Mouse (Mus musculus): ENCODE measurements around the gene Ing5. TPM values are rescaled to one million over a fixed set of nuclear protein-coding genes. Genes with fewer than 3 reads are reported as not detected.
"Not testable (repeated sequence)": the region's sequence is repeated elsewhere in the genome, so short reads cannot be mapped to it uniquely, and the experiment has no call there.

The Ing5 gene
- polyA plus RNA-seq, 1 experiment from 2014 or later = 18.1 TPM

GRCm38 (mm10) chr1:93832754-93833360, 29.1 kb downstream of the Ing5 start:
- H3K9ac ChIP-seq (replicated peaks; ENCODE audit: low read length); H3K4me2 ChIP-seq (ENCODE audit: low read depth, low read length); H3K27me3 ChIP-seq (ENCODE audit: control insufficient read depth, insufficient read depth, low read length); H3K4me1 ChIP-seq (ENCODE audit: control insufficient read depth, insufficient read depth, low read length); ATAC-seq (replicated peaks; ENCODE audit: insufficient number of reproducible peaks, low FRiP score, low TSS enrichment, low read depth); H3K36me3 ChIP-seq (replicated peaks; ENCODE audit: control insufficient read depth, insufficient read depth, low read depth, low read length); DNase-seq (ENCODE audit: low spot score); H3K9me3 ChIP-seq (replicated peaks; ENCODE audit: control insufficient read depth, low read length); H3K27ac ChIP-seq (replicated peaks; ENCODE audit: low read depth, low read length); H3K4me3 ChIP-seq (ENCODE audit: low read depth, low read length): not testable (repeated sequence)
- WGBS = 70% methylated on average over 2 of the region's 4 CpGs

GRCm38 (mm10) chr1:93834671-93835150, 30.9 kb downstream of the Ing5 start:
- H3K27me3 ChIP-seq (ENCODE audit: control insufficient read depth, insufficient read depth, low read length) = no peaks in the 10 kb centered on the region
- WGBS = 86% methylated on average over 7 of the region's 7 CpGs

GRCm38 (mm10) chr1:93835211-93835610, 31.4 kb downstream of the Ing5 start:
- no peaks in the 10 kb centered on the region for H3K36me3 ChIP-seq (replicated peaks; ENCODE audit: control insufficient read depth, insufficient read depth, low read depth, low read length)
- no peak for ATAC-seq (replicated peaks; ENCODE audit: insufficient number of reproducible peaks, low FRiP score, low TSS enrichment, low read depth)
- no peaks in the 10 kb centered on the region for H3K9me3 ChIP-seq (replicated peaks; ENCODE audit: control insufficient read depth, low read length)
- no peak for DNase-seq (ENCODE audit: low spot score)
- H3K9ac ChIP-seq (replicated peaks; ENCODE audit: low read length) = no peak overlapping the region
- H3K27ac ChIP-seq (replicated peaks; ENCODE audit: low read depth, low read length) = no peak overlapping the region
- no peak overlapping the region for H3K4me3 ChIP-seq (ENCODE audit: low read depth, low read length)
- no peak overlapping the region for H3K4me2 ChIP-seq (ENCODE audit: low read depth, low read length)
- H3K4me1 ChIP-seq (ENCODE audit: control insufficient read depth, insufficient read depth, low read length) = no peaks in the 10 kb centered on the region
- 83% methylated on average over 4 of the region's 4 CpGs for WGBS
- no peaks in the 10 kb centered on the region for H3K27me3 ChIP-seq (ENCODE audit: control insufficient read depth, insufficient read depth, low read length)

More at GRCm38 (mm10) chr1:93834671-93835150, 30.9 kb downstream of the Ing5 start:
- Histone ChIP-seq H3K4me3 (ENCODE audit: low read depth, low read length) (no peak overlapping the region), H3K4me1 (ENCODE audit: control insufficient read depth, insufficient read depth, low read length) (no peaks in the 10 kb centered on the region), H3K36me3 (replicated peaks; ENCODE audit: control insufficient read depth, insufficient read depth, low read depth, low read length) (no peaks in the 10 kb centered on the region), H3K9ac (replicated peaks; ENCODE audit: low read length) (no peak overlapping the region), H3K27ac (replicated peaks; ENCODE audit: low read depth, low read length) (no peak overlapping the region), H3K9me3 (replicated peaks; ENCODE audit: control insufficient read depth, low read length) (no peaks in the 10 kb centered on the region), H3K4me2 (ENCODE audit: low read depth, low read length) (no peak overlapping the region)
- ATAC-seq (replicated peaks; ENCODE audit: insufficient number of reproducible peaks, low FRiP score, low TSS enrichment, low read depth) (no peak), DNase-seq (ENCODE audit: low spot score) (no peak)

GRCm38 (mm10) chr1:93835876-93836531, 32.2 kb downstream of the Ing5 start:
- Histone ChIP-seq H3K36me3 (replicated peaks; ENCODE audit: control insufficient read depth, insufficient read depth, low read depth, low read length) (no peaks in the 10 kb centered on the region), H3K27ac (replicated peaks; ENCODE audit: low read depth, low read length) (no peak overlapping the region), H3K27me3 (ENCODE audit: control insufficient read depth, insufficient read depth, low read length) (no peaks in the 10 kb centered on the region), H3K4me3 (ENCODE audit: low read depth, low read length) (no peak overlapping the region), H3K4me2 (ENCODE audit: low read depth, low read length) (no peak overlapping the region), H3K9me3 (replicated peaks; ENCODE audit: control insufficient read depth, low read length) (no peaks in the 10 kb centered on the region), H3K4me1 (ENCODE audit: control insufficient read depth, insufficient read depth, low read length) (no peaks in the 10 kb centered on the region), H3K9ac (replicated peaks; ENCODE audit: low read length) (no peak overlapping the region)
- WGBS = 89% methylated on average over 6 of the region's 6 CpGs
- ATAC-seq (replicated peaks; ENCODE audit: insufficient number of reproducible peaks, low FRiP score, low TSS enrichment, low read depth) (no peak), DNase-seq (ENCODE audit: low spot score) (no peak)

- DNase-seq (ENCODE audit: low spot score) = no peak
- no peak for ATAC-seq (replicated peaks; ENCODE audit: insufficient number of reproducible peaks, low FRiP score, low TSS enrichment, low read depth)
- 89% methylated on average over 2 of the region's 2 CpGs for WGBS
- H3K9me3 ChIP-seq (replicated peaks; ENCODE audit: control insufficient read depth, low read length) = no peaks in the 10 kb centered on the region
- no peak overlapping the region for H3K4me2 ChIP-seq (ENCODE audit: low read depth, low read length)
- H3K27me3 ChIP-seq (ENCODE audit: control insufficient read depth, insufficient read depth, low read length) = no peaks in the 10 kb centered on the region
- no peak overlapping the region for H3K4me3 ChIP-seq (ENCODE audit: low read depth, low read length)
- no peak overlapping the region for H3K27ac ChIP-seq (replicated peaks; ENCODE audit: low read depth, low read length)
- H3K9ac ChIP-seq (replicated peaks; ENCODE audit: low read length) = no peak overlapping the region
- no peaks in the 10 kb centered on the region for H3K36me3 ChIP-seq (replicated peaks; ENCODE audit: control insufficient read depth, insufficient read depth, low read depth, low read length)
- H3K4me1 ChIP-seq (ENCODE audit: control insufficient read depth, insufficient read depth, low read length) = no peaks in the 10 kb centered on the region
Measured at GRCm38 (mm10) chr1:93836532-93836913, 32.8 kb downstream of the Ing5 start.

GRCm38 (mm10) chr1:93837335-93837734, 33.6 kb downstream of the Ing5 start:
- Histone ChIP-seq H3K9me3 (replicated peaks; ENCODE audit: control insufficient read depth, low read length) (no peaks in the 10 kb centered on the region), H3K36me3 (replicated peaks; ENCODE audit: control insufficient read depth, insufficient read depth, low read depth, low read length) (no peaks in the 10 kb centered on the region), H3K27ac (replicated peaks; ENCODE audit: low read depth, low read length) (no peak overlapping the region), H3K9ac (replicated peaks; ENCODE audit: low read length) (no peak overlapping the region), H3K27me3 (ENCODE audit: control insufficient read depth, insufficient read depth, low read length) (no peaks in the 10 kb centered on the region), H3K4me3 (ENCODE audit: low read depth, low read length) (no peak overlapping the region), H3K4me2 (ENCODE audit: low read depth, low read length) (no peak overlapping the region), H3K4me1 (ENCODE audit: control insufficient read depth, insufficient read depth, low read length) (no peaks in the 10 kb centered on the region)
- WGBS = 96% methylated on average over 7 of the region's 8 CpGs
- ATAC-seq (replicated peaks; ENCODE audit: insufficient number of reproducible peaks, low FRiP score, low TSS enrichment, low read depth) (no peak), DNase-seq (ENCODE audit: low spot score) (no peak)

- not testable (repeated sequence) for H3K4me3 ChIP-seq (ENCODE audit: low read depth, low read length); H3K4me2 ChIP-seq (ENCODE audit: low read depth, low read length); ATAC-seq (replicated peaks; ENCODE audit: insufficient number of reproducible peaks, low FRiP score, low TSS enrichment, low read depth); H3K36me3 ChIP-seq (replicated peaks; ENCODE audit: control insufficient read depth, insufficient read depth, low read depth, low read length); H3K27ac ChIP-seq (replicated peaks; ENCODE audit: low read depth, low read length); H3K9ac ChIP-seq (replicated peaks; ENCODE audit: low read length); H3K27me3 ChIP-seq (ENCODE audit: control insufficient read depth, insufficient read depth, low read length); H3K4me1 ChIP-seq (ENCODE audit: control insufficient read depth, insufficient read depth, low read length); DNase-seq (ENCODE audit: low spot score); H3K9me3 ChIP-seq (replicated peaks; ENCODE audit: control insufficient read depth, low read length)
- WGBS = 94% methylated on average over 6 of the region's 8 CpGs
Measured at GRCm38 (mm10) chr1:93838569-93838968, 34.8 kb downstream of the Ing5 start.

- not testable (repeated sequence) for ATAC-seq (replicated peaks; ENCODE audit: insufficient number of reproducible peaks, low FRiP score, low TSS enrichment, low read depth)
Measured at GRCm38 (mm10) chr1:93845766-93846366, 42.1 kb downstream of the Ing5 start.

More at GRCm38 (mm10) chr1:93845766-93846366, 42.1 kb downstream of the Ing5 start:
- DNase-seq (ENCODE audit: low spot score); H3K27ac ChIP-seq (replicated peaks; ENCODE audit: low read depth, low read length); H3K9ac ChIP-seq (replicated peaks; ENCODE audit: low read length); H3K4me2 ChIP-seq (ENCODE audit: low read depth, low read length); H3K36me3 ChIP-seq (replicated peaks; ENCODE audit: control insufficient read depth, insufficient read depth, low read depth, low read length); H3K9me3 ChIP-seq (replicated peaks; ENCODE audit: control insufficient read depth, low read length); H3K4me3 ChIP-seq (ENCODE audit: low read depth, low read length); H3K27me3 ChIP-seq (ENCODE audit: control insufficient read depth, insufficient read depth, low read length); H3K4me1 ChIP-seq (ENCODE audit: control insufficient read depth, insufficient read depth, low read length): not testable (repeated sequence)
- WGBS = 70% methylated on average over 1 of the region's 3 CpGs
